Mouse (Mus musculus): ENCODE measurements around the gene Olfml1.

Gene Olfml1

GRCm38 (mm10) chr7:107567261-107567671, at the start of gene Olfml1:
Gene Olfml1, plus strand, starts transcription at chr7:107567446.
- peak in 1 of 2 experiments; percentile 32 for DNase-seq (ENCODE audit: low spot score in 2 of 2)

- no peak for DNase-seq (ENCODE audit: low spot score in 2 of 2)
Observed at GRCm38 (mm10) chr7:107519256-107520025, 47.8 kb upstream of the Olfml1 start.

GRCm38 (mm10) chr7:107521411-107521810, 45.8 kb upstream of the Olfml1 start:
- no peak for DNase-seq (ENCODE audit: low spot score in 2 of 2)

- peak in 1 of 2 experiments; percentile 14 for DNase-seq (ENCODE audit: low spot score in 2 of 2)
Observed at GRCm38 (mm10) chr7:107526299-107526698, 40.9 kb upstream of the Olfml1 start.

- DNase-seq (ENCODE audit: low spot score in 2 of 2), result no peak
Observed at GRCm38 (mm10) chr7:107528169-107528772, 39.0 kb upstream of the Olfml1 start.

DNA sequence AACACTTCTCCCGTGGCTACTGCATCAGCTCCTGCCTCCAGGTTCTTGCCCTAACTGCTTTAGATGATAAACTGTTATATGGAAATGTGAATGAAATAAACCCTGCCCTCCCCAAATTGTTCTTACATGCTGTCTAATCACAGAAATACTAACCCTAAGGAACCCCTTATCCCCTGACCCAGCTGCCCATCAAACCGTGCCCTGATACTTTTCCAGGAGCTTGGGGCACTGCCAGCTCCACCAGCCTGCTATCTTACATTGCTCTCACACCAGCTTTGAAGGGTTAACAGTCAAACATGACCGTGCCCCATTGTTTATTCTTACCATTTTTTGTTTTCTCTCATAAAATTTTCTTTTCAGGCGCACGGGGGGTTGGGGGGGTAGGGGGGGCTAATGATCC, 37.9 kb upstream of the Olfml1 start:
- no peak for DNase-seq (ENCODE audit: low spot score in 2 of 2)

DNA sequence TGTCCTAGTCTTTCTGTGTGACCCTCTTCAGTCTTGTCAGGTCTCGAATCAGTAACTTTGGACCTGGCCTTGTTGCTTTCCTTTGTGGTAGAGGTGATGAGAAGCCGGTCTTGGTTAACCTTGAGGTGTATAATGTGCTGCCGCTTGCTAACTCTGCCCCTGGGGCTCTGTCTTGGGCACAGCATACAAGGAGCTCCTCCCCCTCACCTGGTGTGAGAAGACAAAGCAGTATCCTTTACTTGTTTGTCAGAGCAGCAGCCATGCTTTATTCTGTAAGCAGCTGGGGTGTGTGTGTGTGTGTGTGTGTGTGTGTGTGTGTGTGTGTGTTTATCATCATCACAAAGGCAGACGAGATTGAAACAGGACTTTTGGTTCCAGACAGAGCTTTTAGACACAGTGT, 31.9 kb upstream of the Olfml1 start:
- DNase-seq (ENCODE audit: low spot score in 2 of 2), result no peak

- DNase-seq (ENCODE audit: low spot score in 2 of 2), result no peak
Observed at GRCm38 (mm10) chr7:107536516-107536915, 30.7 kb upstream of the Olfml1 start.

DNA sequence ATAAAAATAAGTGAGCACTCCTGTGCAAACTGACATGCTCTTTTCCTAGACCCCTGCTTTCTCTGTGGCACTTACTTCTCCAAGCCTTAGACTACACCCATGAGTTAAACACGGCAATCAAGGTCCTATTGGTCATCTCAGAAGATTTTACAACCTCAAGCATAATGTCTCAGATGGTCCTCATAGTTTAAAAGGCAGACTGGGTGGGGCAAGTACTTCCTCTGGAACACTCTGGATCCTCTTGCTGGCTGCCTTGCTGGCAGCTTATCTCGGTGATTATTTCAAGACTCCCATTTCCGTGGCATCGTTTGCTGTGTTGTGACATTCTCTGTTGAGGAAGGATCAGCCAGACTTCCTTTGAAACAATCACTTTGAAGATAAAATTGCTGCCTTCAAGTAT, 27.2 kb upstream of the Olfml1 start:
- DNase-seq (ENCODE audit: low spot score in 2 of 2), result no peak

DNA sequence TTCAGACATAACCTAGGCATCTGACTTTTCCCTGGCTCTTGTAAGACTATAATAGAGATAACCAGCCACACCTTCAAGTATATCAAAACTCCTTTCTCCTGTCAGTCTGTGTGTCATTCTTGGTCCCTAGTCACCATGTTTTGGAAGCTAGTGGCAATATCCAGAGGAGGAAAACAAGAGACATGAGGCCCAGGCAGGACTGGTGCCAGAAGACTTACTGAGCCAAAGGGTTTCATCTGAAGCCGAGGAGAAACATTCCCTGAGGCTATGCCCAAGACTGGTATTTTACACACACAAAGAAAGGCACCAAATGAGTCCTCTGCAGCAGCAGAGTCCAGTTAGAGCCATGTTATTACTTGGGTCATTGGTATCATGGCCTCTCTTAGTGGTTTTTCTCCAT, 22.2 kb upstream of the Olfml1 start:
- DNase-seq (ENCODE audit: low spot score in 2 of 2), result no peak

DNA sequence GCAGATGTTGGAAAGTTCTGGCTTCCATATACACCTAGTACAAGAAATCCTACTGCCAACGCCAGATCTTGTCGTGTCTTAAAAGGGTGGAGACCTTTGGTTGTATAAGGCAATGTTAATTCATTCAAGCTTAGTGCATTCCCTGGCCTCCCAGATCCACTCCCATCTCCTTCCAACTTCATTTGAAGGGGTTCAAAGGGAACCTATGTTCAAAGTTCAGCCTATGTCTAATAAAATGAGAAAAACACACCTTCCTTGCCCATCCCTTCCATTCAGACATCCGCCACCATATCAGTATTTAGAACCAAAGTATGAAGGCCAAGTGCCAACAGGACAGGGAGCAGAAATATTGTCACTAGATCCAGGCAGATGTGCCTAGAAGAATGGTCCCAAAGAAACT, 19.4 kb upstream of the Olfml1 start:
- DNase-seq (ENCODE audit: low spot score in 2 of 2), result no peak

- no peak for DNase-seq (ENCODE audit: low spot score in 2 of 2)
Observed at GRCm38 (mm10) chr7:107553461-107553860, 13.8 kb upstream of the Olfml1 start.

- DNase-seq (ENCODE audit: low spot score in 2 of 2), result no peak
Observed at GRCm38 (mm10) chr7:107555906-107556305, 11.3 kb upstream of the Olfml1 start.

DNA sequence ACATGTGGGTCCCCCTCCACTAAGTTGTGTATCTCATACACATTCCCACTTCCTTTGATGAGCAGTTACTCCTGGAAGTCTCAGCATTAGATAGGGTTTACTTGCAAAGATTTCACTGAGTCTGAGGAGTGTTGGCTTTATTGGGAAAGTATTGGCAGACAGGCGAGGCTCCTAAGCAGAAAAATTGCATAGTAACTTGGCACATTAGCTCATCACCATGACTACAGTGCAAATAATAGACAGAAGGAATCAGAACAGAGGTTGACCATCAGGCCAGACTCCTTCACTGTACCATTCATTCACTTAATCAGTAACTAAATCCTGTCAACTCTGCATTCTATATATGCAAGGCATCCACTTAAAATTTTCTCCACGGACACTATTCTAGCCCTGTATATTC, 6.6 kb upstream of the Olfml1 start:
- no peak for DNase-seq (ENCODE audit: low spot score in 2 of 2)

- no peak for DNase-seq (ENCODE audit: low spot score in 2 of 2)
Observed at GRCm38 (mm10) chr7:107561584-107561983, 5.7 kb upstream of the Olfml1 start.

DNA sequence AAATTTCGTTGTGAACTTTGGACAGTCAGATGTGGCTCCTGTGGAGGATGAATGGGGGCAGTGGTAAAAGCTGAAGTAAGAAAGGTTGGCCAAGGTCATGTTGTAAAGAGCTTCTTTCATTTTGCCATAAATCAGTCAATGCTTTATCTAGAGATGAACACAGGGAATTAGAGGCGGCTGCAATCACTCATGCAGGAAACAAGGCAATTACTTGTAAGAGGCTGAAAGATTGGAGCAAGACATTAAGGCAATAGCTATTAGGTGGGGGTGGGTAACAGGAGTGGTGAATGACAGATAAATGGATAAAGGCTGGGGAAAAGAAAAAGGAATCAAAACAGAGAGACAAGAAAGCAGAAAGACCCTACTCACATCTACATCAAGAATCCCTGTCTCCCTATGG, 3.5 kb upstream of the Olfml1 start:
- DNase-seq (ENCODE audit: low spot score in 2 of 2), result no peak

- no peak for DNase-seq (ENCODE audit: low spot score in 2 of 2)
Observed at GRCm38 (mm10) chr7:107567674-107568073, 428 bp downstream of the Olfml1 start.

DNA sequence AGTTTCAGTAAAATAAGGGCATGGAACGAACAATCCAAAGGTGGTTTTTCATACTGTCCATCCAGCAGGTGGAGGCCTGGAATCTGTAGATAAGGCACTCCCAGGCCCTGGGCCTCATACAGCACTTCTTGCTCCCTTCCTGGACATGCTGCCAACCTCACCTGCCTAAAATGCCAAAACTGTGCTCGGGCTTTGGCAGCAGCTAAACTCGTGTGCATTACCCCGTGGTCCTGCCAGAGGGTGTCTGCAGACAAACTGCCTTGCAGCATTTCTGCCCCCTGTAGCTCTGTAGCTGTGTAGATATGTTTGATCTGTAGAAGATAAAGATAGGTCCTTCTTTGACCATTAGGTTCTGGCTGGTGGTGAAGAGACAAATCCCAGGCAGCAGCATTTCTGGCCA, 1.7 kb downstream of the Olfml1 start:
- no peak for DNase-seq (ENCODE audit: low spot score in 2 of 2)

DNA sequence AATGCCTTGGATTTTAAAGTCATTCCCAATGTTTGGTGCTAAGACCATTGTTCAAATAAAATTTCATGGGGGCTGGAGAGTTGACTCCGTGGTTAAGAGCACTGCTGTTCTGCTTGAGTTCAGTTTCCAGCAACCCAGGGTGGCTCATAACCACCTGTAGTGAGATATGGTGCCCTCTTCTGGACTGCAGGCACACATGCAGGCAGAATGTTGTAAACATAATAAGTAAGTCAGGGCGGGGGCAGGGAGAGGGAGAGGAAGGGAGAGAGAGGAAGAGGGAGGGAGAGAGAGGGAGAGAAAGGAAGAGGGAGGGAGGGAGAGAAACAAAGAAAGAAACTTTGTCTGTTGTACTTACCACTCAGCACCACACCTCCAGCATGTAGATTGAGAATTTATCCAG, 6.6 kb downstream of the Olfml1 start:
- no peak for DNase-seq (ENCODE audit: low spot score in 2 of 2)

- DNase-seq (ENCODE audit: low spot score in 2 of 2), result no peak
Observed at GRCm38 (mm10) chr7:107574276-107574675, 7.0 kb downstream of the Olfml1 start.

GRCm38 (mm10) chr7:107592641-107593040, 25.4 kb downstream of the Olfml1 start:
- DNase-seq (ENCODE audit: low spot score in 2 of 2), result no peak

DNA sequence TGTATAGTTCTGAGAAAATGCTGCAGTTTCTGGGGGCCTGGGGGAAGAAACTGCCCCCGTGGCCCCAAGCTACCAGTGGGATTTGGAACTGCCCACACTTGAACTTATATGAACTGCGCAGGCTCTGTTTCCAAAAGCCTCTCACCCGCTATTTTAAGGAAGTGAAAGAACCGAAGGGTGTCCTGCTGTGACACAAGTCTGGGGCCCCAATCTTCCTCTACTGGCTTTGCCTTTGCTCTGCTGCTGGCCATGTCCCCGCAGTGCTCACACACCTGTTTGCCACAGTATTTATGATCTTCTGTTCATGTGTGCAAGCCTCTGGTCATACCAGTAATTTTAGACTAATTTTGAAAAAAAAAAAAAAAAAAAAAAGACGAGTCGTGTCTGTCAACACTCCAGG, 26.7 kb downstream of the Olfml1 start:
- DNase-seq (ENCODE audit: low spot score in 2 of 2), result no peak

GRCm38 (mm10) chr7:107594325-107594856, 27.1 kb downstream of the Olfml1 start:
- peak; percentile 18 to 48 for DNase-seq (ENCODE audit: low spot score in 2 of 2)
